Mouse (Mus musculus) kidney, adult 2 months (tissue): ENCODE results near the gene Slk. TPM values are rescaled to one million over a fixed set of nuclear protein-coding genes. Genes with fewer than 3 reads are reported as not detected.

Experiments used
- DNase-seq: peaks from one replicate; pipeline ENCODE4 v3.0.0; 2021
- H3K27ac ChIP-seq: fragments of 200-500 bp; 2 replicates; pipeline ENCODE4 v1.5.1; 2012; ENCODE audit warnings: low read depth, low read length, control low read depth, inconsistent platforms; ENCODE audit not compliant: insufficient read depth
- H3K27me3 ChIP-seq: fragments of 200-500 bp; replicated peaks from 2 replicates; pipeline ENCODE4 v1.6.1; 2012; ENCODE audit warnings: mild to moderate bottlenecking, moderate library complexity, low read length, inconsistent platforms; ENCODE audit not compliant: control insufficient read depth, insufficient read depth
- H3K36me3 ChIP-seq: fragments of 200-500 bp; 2 replicates; pipeline ENCODE4 v1.6.1; 2012; ENCODE audit warnings: mild to moderate bottlenecking, moderate library complexity, low read length, inconsistent platforms; ENCODE audit not compliant: control insufficient read depth, insufficient read depth
- H3K4me1 ChIP-seq: fragments of 200-500 bp; 2 replicates; pipeline ENCODE4 v1.6.1; 2011; ENCODE audit warnings: low read length; ENCODE audit not compliant: control insufficient read depth, insufficient read depth
- H3K4me3 ChIP-seq: fragments of 200-500 bp; 2 replicates; pipeline ENCODE4 v1.5.1; 2011; ENCODE audit warnings: mild to moderate bottlenecking, low read depth, low read length, control low read depth; ENCODE audit not compliant: insufficient read depth
- CTCF ChIP-seq: fragments of 200-500 bp; conservative IDR thresholded peaks from 2 replicates; pipeline ENCODE4 v1.5.1; 2011; ENCODE audit warnings: low read depth, mild to moderate bottlenecking, control low read depth, low read length, moderate library complexity, mixed read lengths; ENCODE audit not compliant: insufficient read depth, insufficient read length
- POLR2A ChIP-seq: fragments of 200-500 bp; IDR thresholded peaks from one replicate; pipeline ENCODE4 v1.6.1; 2011; ENCODE audit warnings: low read depth, low read length, control low read depth
- WGBS: fragments of 180-500 bp; shearing (Covaris S2); methylation state at CpG from one replicate; pipeline ENCODE4 v1.1.7; 2018; 5-methylcytosine and 5-hydroxymethylcytosine counted together
- polyA plus RNA-seq: library from polyadenylated mRNA; depleted of rRNA; stranded (reverse); fragments of >200 nt; gene quantifications from 2 replicates; pipeline ENCODE4 v1.2.3, GENCODE M21; 2012

The Slk gene
- polyA plus RNA-seq, 1 experiment = 12.2 TPM

DNA sequence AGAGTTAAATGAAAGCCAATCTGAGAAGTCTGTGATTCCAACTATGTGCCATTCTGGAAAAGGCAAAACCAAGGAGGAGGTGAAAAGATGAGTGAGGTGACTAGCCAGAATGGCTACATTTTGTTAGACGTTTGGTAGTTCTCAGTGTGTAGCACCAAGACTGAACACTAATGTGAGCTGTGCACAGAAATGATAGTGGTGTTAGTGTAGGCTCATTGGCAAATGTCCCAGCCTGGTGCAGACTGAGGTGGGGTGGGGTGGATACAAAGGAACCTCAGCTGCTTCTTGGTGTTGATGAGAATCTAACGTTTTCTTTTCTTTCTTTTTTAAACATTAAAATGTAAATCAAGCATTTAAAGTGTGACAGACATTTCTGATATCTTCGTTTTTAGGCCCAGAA is 29.0 kb downstream of the Slk start:
- Histone ChIP-seq H3K27me3 (no peaks in the 10 kb centered on the region), H3K36me3 (no peaks in the 10 kb centered on the region), H3K4me1 (no peaks in the 10 kb centered on the region), H3K4me3 (no peak overlapping the region), H3K27ac (no peak overlapping the region)
- TF ChIP-seq CTCF (no peak), POLR2A (no peak)
- 49% methylated on average over 3 of the region's 3 CpGs for WGBS
- DNase-seq = no peak

DNA sequence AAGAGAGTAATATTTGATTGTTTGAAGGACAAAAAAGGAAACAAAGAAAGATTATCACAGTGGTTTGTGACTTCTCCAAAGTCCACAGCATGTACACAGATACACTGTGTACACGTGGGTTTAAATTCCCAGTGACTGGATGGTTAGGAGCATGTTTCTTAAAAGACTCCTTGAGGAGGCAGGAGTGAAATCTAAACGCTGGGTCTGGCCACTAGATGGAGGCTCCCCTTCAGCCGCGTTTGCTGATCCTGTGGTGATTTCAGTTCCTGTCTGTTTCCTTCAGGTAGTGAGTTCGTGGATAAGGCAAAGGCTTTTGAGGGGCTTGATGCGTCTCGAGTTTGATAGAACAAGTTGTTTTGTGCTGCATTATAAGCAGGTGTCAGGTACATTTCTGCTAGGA is 34.0 kb downstream of the Slk start:
- Histone ChIP-seq H3K27me3 (no peaks in the 10 kb centered on the region), H3K4me3 (no peak overlapping the region), H3K27ac (no peak overlapping the region), H3K36me3 (peaks cover 1% of the 10 kb centered on the region; the same call in 1 of the 2 replicates), H3K4me1 (no peaks in the 10 kb centered on the region)
- TF ChIP-seq POLR2A (no peak), CTCF (no peak)
- no peak for DNase-seq
- WGBS = 52% methylated on average over 7 of the region's 7 CpGs

DNA sequence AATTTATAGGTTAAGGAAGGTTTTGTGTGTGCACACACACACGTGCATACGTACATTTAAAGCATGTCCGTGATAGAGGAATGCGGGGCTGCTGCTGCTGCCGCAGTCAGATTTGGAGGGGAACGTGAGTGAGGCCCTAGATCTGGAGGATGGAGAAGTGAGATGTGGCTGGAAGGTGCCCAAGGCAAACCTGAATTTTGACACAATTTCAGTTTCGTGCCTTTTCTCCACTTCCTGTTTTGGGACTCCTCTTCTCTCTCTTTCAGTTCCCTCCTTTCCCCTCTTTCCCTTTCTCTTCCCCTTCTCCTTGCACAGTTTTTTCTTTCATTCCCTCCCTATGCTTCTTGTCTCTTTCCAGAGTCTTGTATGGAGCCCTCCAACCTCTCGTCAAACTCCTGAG is 42.0 kb downstream of the Slk start:
- peaks cover 3% of the 10 kb centered on the region for H3K36me3 ChIP-seq
- DNase-seq = no peak
- peaks cover 3% of the 10 kb centered on the region; the same call in 1 of the 2 replicates for H3K4me1 ChIP-seq
- no peak overlapping the region for H3K27ac ChIP-seq
- H3K27me3 ChIP-seq = no peaks in the 10 kb centered on the region
- TF ChIP-seq CTCF (no peak), POLR2A (no peak)
- H3K4me3 ChIP-seq = no peak overlapping the region
- 83% methylated on average over 8 of the region's 8 CpGs for WGBS

DNA sequence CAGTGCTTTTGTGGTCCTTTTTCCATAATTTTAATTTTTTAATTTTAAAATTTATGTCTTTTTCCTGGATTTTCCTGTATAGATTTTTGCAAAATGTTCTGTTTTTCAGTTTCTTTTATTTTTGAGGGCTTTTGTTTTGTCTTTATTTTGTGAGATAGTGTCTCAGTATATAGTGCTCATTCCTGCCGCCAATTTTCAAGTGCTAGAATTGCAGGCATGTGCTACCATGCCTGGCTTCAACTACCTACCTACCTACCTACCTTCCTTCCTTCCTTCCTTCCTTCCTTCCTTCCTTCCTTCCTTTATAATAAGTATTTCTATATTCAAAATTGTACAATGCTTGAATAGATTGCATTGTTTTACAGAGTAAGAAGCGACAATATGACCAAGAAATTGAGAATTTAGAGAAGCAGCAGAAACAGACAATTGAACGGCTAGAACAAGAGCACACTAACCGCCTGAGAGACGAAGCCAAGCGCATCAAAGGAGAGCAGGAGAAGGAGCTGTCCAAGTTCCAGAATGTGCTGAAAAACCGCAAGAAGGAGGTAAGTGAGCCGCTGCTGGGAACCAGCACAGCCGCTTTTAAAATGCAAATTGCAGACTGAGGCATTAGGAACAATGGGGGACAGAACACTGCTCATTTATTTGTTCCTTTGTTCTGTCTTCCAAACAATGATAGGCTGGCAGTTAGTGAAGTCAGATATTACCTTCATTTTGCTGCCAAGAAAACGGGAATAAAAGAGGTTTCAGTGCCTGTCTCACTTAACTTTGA is 45.6 kb downstream of the Slk start:
- no peaks in the 10 kb centered on the region for H3K27me3 ChIP-seq
- no peak for DNase-seq
- H3K36me3 ChIP-seq = peaks cover 3% of the 10 kb centered on the region
- peaks cover 3% of the 10 kb centered on the region; the same call in 1 of the 2 replicates for H3K4me1 ChIP-seq
- WGBS = 69% methylated on average over 10 of the region's 10 CpGs
- no peak for TF ChIP-seq POLR2A
- no peak for TF ChIP-seq CTCF
- H3K27ac ChIP-seq = no peak overlapping the region
- no peak overlapping the region for H3K4me3 ChIP-seq

DNA sequence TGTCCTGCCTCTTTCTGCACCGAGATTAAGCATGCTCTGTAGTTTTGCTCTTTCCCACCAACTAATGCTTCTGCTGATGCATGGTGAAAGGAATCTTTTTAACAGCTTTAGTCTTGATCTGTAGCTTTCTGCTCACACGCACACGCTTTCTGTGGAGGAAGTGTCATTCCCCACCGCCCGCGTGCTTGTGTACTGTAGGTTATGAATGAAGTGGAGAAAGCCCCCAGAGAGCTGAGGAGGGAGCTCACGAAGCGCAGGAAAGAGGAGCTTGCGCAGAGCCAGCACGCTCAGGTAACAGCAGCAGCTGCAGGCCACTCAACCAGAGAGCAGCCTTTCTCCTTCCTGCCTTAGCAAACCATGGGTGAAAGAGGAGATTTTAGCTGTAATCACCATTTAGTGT is 48.0 kb downstream of the Slk start:
- H3K27ac ChIP-seq = no peak overlapping the region
- H3K27me3 ChIP-seq = no peaks in the 10 kb centered on the region
- H3K4me1 ChIP-seq = no peaks in the 10 kb centered on the region
- H3K36me3 ChIP-seq = peaks cover 3% of the 10 kb centered on the region
- WGBS = 92% methylated on average over 10 of the region's 10 CpGs
- DNase-seq = no peak
- TF ChIP-seq CTCF (no peak), POLR2A (no peak)
- no peak overlapping the region for H3K4me3 ChIP-seq

DNA sequence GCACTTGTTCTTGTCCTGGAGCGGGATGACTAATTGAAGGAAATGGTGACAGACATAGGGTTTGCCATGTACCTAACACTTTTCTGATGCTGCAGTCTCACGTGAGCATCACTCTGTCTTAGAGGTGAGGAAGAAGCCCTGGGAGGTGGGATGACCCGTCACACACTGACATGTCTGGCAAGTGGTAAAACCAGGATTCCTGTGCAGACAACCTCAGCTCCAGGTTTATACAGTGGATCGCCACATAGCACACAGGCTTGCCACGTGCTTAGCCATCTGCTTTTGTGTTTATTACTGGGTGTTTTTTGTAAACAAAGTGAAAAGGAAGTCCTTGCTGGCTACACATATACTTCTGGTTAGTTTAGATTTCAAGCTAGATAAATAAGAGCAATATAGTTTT is 49.6 kb downstream of the Slk start:
- WGBS = 80% methylated on average over 5 of the region's 5 CpGs
- Histone ChIP-seq H3K27ac (no peak overlapping the region), H3K4me3 (no peak overlapping the region), H3K36me3 (peaks cover 3% of the 10 kb centered on the region), H3K27me3 (no peaks in the 10 kb centered on the region), H3K4me1 (0 out of 2 replicates have a peak, but pooled peaks cover 2% of the 10 kb centered on the region)
- TF ChIP-seq POLR2A (no peak), CTCF (no peak)
- DNase-seq = no peak

DNA sequence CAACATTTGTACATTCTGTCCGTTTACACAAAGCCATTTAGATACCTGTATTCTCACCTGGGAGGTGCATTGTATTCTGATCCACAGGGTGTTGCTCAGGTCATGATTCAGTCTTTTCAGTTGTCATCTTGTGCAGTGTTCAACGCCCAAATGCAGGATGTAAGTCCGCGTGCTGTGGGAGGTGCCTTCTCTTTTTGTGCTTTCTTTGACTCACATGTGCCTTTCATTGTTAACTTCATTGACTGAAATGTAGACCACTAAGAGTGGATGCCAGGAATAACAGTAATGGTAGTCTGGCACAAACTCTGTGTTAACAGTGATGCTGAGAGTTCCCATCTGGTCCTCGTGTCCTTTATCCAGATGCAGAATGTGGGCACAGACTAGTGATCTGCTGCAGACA is 50.9 kb downstream of the Slk start:
- no peak overlapping the region for H3K4me3 ChIP-seq
- H3K36me3 ChIP-seq = peaks cover under 1% of the 10 kb centered on the region
- DNase-seq = no peak
- H3K4me1 ChIP-seq = 0 out of 2 replicates have a peak, but pooled peaks cover 2% of the 10 kb centered on the region
- TF ChIP-seq POLR2A (no peak), CTCF (no peak)
- H3K27me3 ChIP-seq = no peaks in the 10 kb centered on the region
- H3K27ac ChIP-seq = no peak overlapping the region
- 77% methylated on average over 5 of the region's 5 CpGs for WGBS

DNA sequence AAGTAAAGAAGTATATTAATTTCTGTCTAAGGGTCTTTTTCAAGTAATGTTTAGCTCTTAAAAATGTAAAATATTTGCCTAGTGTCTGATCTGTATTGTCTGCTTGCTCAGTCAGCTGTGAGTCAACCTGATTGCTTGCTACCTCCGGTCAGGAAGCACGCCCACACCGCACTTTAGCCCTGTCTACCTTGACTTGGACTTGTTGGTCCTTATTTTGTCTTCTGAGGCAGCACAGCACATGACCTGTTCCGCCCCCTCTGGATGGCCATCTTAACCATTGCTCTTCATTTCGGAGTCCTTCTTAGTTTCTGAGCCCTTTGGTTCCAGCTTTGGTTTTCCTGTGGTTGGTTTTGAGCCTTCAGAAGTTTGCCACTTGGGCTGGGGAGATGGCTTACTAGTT is 52.3 kb downstream of the Slk start:
- 74% methylated on average over 5 of the region's 5 CpGs for WGBS
- peaks cover 1% of the 10 kb centered on the region; the same call in 1 of the 2 replicates for H3K36me3 ChIP-seq
- H3K4me1 ChIP-seq = 0 out of 2 replicates have a peak, but pooled peaks cover 2% of the 10 kb centered on the region
- no peaks in the 10 kb centered on the region for H3K27me3 ChIP-seq
- H3K27ac ChIP-seq = peak overlapping the region; percentile 41; the same call in 1 of the 2 replicates
- TF ChIP-seq CTCF = no peak
- no peak for TF ChIP-seq POLR2A
- peak; percentile 26 for DNase-seq
- H3K4me3 ChIP-seq = no peak overlapping the region
